In genomic region chr17:87876295-87877000, GRCm38 (mm10) we compare ENCODE assay signal across 12 mouse cellular contexts. TPM values are rescaled to one million over a fixed set of nuclear protein-coding genes. Genes with fewer than 3 reads are reported as not detected.
DNase-seq lines count a peak whose midpoint lies in the region; ATAC-seq and TF ChIP-seq lines count a peak whose summit lies in the region.
"Had no signal": no experiment of that assay in that cellular context is flagged by ENCODE, and none has a peak within 500 bp of the region (broad histone marks: within the 10 kb centered on the region; RNA-seq: fewer than 3 reads in every experiment).

No protein-coding gene starts in this region.

- no peak overlapping the region for H3K4me3 ChIP-seq in hindbrain, embryonic 15.5 days
- H3K4me3 ChIP-seq in hindbrain, embryonic 10.5 days, result no peak overlapping the region
- H3K4me3 ChIP-seq in ES-Bruce4 (ENCODE audit: low read depth, low read length), result no peak overlapping the region
- H3K4me3 ChIP-seq in liver, embryonic 11.5 days (ENCODE audit: low read depth, low read length), result no peak overlapping the region
- H3K4me3 ChIP-seq in midbrain, embryonic 11.5 days (ENCODE audit: low read depth, low read length), result no peak overlapping the region
- H3K4me3 ChIP-seq: myocyte had no signal

- no peaks in the 10 kb centered on the region for H3K36me3 ChIP-seq in hindbrain, embryonic 15.5 days
- no peaks in the 10 kb centered on the region for H3K36me3 ChIP-seq in hindbrain, embryonic 10.5 days
- no peaks in the 10 kb centered on the region for H3K36me3 ChIP-seq in ES-Bruce4 (ENCODE audit: control insufficient read depth, insufficient read depth, low read length, poor library complexity, severe bottlenecking)
- no peaks in the 10 kb centered on the region for H3K36me3 ChIP-seq in liver, embryonic 11.5 days (ENCODE audit: control insufficient read depth, insufficient read depth, low read length)
- no peaks in the 10 kb centered on the region for H3K36me3 ChIP-seq in midbrain, embryonic 11.5 days (ENCODE audit: control insufficient read depth, insufficient read depth, low read length)

- no peak overlapping the region for H3K9ac ChIP-seq in hindbrain, embryonic 15.5 days
- H3K9ac ChIP-seq in ES-Bruce4 (ENCODE audit: low read depth, poor library complexity, severe bottlenecking), result no peak overlapping the region
- H3K9ac ChIP-seq in liver, embryonic 11.5 days (ENCODE audit: low read depth, low read length), result no peak overlapping the region
- H3K9ac ChIP-seq in midbrain, embryonic 11.5 days (ENCODE audit: low read length), result no peak overlapping the region
- H3K9ac ChIP-seq: hindbrain, embryonic 14.5 days; lung, embryonic 14.5 days had no signal

- 0 out of 2 replicates have a peak, but pooled peaks have one; percentile 35 for ATAC-seq in hindbrain, embryonic 15.5 days (ENCODE audit: low FRiP score, low read depth)
- ATAC-seq in liver, embryonic 11.5 days (replicated peaks; ENCODE audit: low FRiP score), result peak; percentile 63; the same call in 1 of the 2 replicates
- no peak for ATAC-seq in midbrain, embryonic 11.5 days (ENCODE audit: low FRiP score)

- no peak overlapping the region for H3K4me2 ChIP-seq in hindbrain, embryonic 15.5 days
- H3K4me2 ChIP-seq in liver, embryonic 11.5 days, result no peak overlapping the region
- H3K4me2 ChIP-seq in midbrain, embryonic 11.5 days, result no peak overlapping the region
- H3K4me2 ChIP-seq: lung, embryonic 14.5 days had no signal

- no peaks in the 10 kb centered on the region for H3K9me3 ChIP-seq in hindbrain, embryonic 15.5 days
- no peaks in the 10 kb centered on the region for H3K9me3 ChIP-seq in hindbrain, embryonic 10.5 days
- no peaks in the 10 kb centered on the region for H3K9me3 ChIP-seq in ES-Bruce4 (replicated peaks; ENCODE audit: control insufficient read depth, insufficient read depth, low read length, poor library complexity, severe bottlenecking)
- H3K9me3 ChIP-seq in liver, embryonic 11.5 days (ENCODE audit: control insufficient read depth, low read length), result no peaks in the 10 kb centered on the region
- H3K9me3 ChIP-seq in midbrain, embryonic 11.5 days (ENCODE audit: control insufficient read depth, low read length), result no peaks in the 10 kb centered on the region

- no peak for TF ChIP-seq POLR2A in ES-Bruce4 (IDR thresholded peaks at IDR 0.05; ENCODE audit: insufficient read depth, low read length)

- H3K27ac ChIP-seq in hindbrain, embryonic 15.5 days (replicated peaks), result no peak overlapping the region
- no peak overlapping the region for H3K27ac ChIP-seq in hindbrain, embryonic 10.5 days
- H3K27ac ChIP-seq in ES-Bruce4 (ENCODE audit: insufficient read depth, low read length), result no peak overlapping the region
- H3K27ac ChIP-seq in liver, embryonic 11.5 days (ENCODE audit: low read depth, low read length), result no peak overlapping the region
- no peak overlapping the region for H3K27ac ChIP-seq in midbrain, embryonic 11.5 days (ENCODE audit: low read depth, low read length)
- H3K27ac ChIP-seq: hindbrain, embryonic 14.5 days had no signal

- WGBS in hindbrain, embryonic 15.5 days, result 85% methylated on average over 11 of the region's 11 CpGs
- WGBS in hindbrain, embryonic 10.5 days, result 82% methylated on average over 11 of the region's 11 CpGs
- WGBS in liver, embryonic 11.5 days, result 78% methylated on average over 11 of the region's 11 CpGs
- 81% methylated on average over 11 of the region's 11 CpGs for WGBS in midbrain, embryonic 11.5 days

- DNase-seq in hindbrain, embryonic 10.5 days (ENCODE audit: low spot score), result no peak
- peak; percentile 45 for DNase-seq in R1 (ENCODE audit: low read depth, low spot score)
- DNase-seq in liver, embryonic 11.5 days (ENCODE audit: low spot score), result peak; percentile 22
- no peak for DNase-seq in ovary, postnatal 14 days (ENCODE audit: low spot score)
- no peak for DNase-seq in midbrain, embryonic 11.5 days (ENCODE audit: low spot score, missing footprints)
- DNase-seq: lung, embryonic 14.5 days; right cerebral cortex, postnatal 4 days; thymus, postnatal 25 days had no signal

- TF ChIP-seq CTCF in ES-Bruce4 (IDR thresholded peaks at IDR 0.05; ENCODE audit: low read depth, low read length), result no peak

- no peaks in the 10 kb centered on the region for H3K27me3 ChIP-seq in hindbrain, embryonic 15.5 days
- peaks cover 53% of the 10 kb centered on the region for H3K27me3 ChIP-seq in hindbrain, embryonic 10.5 days (ENCODE audit: insufficient read depth, poor library complexity, severe bottlenecking)
- H3K27me3 ChIP-seq in ES-Bruce4 (ENCODE audit: control insufficient read depth, insufficient read depth, low read length, poor library complexity, severe bottlenecking), result no peaks in the 10 kb centered on the region
- H3K27me3 ChIP-seq in liver, embryonic 11.5 days (replicated peaks; ENCODE audit: control insufficient read depth, insufficient read depth, low read length), result no peaks in the 10 kb centered on the region
- H3K27me3 ChIP-seq in midbrain, embryonic 11.5 days (ENCODE audit: control insufficient read depth, insufficient read depth, low read length), result no peaks in the 10 kb centered on the region; the same call in 1 of the 2 replicates

- peak; percentile 45; the same call in 1 of the 2 replicates for TF ChIP-seq EP300 in ES-Bruce4 (IDR thresholded peaks at IDR 0.05; ENCODE audit: insufficient read depth, low read depth, low read length)

- H3K4me1 ChIP-seq in hindbrain, embryonic 15.5 days (replicated peaks), result peaks cover 25% of the 10 kb centered on the region
- H3K4me1 ChIP-seq in hindbrain, embryonic 10.5 days (replicated peaks), result peaks cover 46% of the 10 kb centered on the region
- H3K4me1 ChIP-seq in ES-Bruce4 (ENCODE audit: control insufficient read depth, insufficient read depth, low read length), result peaks cover 5% of the 10 kb centered on the region
- H3K4me1 ChIP-seq in liver, embryonic 11.5 days (replicated peaks; ENCODE audit: control insufficient read depth, insufficient read depth, low read length), result no peaks in the 10 kb centered on the region; the same call in 1 of the 2 replicates
- H3K4me1 ChIP-seq in midbrain, embryonic 11.5 days (ENCODE audit: control insufficient read depth, insufficient read depth, low read length), result peaks cover 32% of the 10 kb centered on the region

RNA-seq across cellular contexts. Expression of gene Rpl36-ps4, which starts 44.3 kb away (rescaled TPM):
- not detected in 2 replicates for polyA plus RNA-seq in hindbrain, embryonic 15.5 days (2015; fragmentation: Nextera tagmentation; extraction: Ambion mirVana)
- not detected in 2 replicates for polyA plus RNA-seq in hindbrain, embryonic 10.5 days (2016; fragmentation: Nextera tagmentation; extraction: Ambion mirVana)
- not detected in 2 replicates for polyA plus RNA-seq in ES-Bruce4 (2011; ENCODE audit: insufficient read depth, insufficient read length, low read depth, missing spikeins)
- polyA plus RNA-seq in liver, embryonic 11.5 days (2014; fragmentation: Nextera tagmentation; extraction: Ambion mirVana), result not detected in 2 replicates
- not detected in 2 replicates for polyA plus RNA-seq in midbrain, embryonic 11.5 days (2014; fragmentation: Nextera tagmentation; extraction: Ambion mirVana)
- polyA plus RNA-seq: hindbrain, embryonic 14.5 days; lung, embryonic 14.5 days; myocyte had no signal

Comparison
In these comparisons a context has a peak if more than half of its experiments do, and no peak if none do; other contexts are left out.
1. DNase-seq: peak in R1 (single experiment) and liver, embryonic 11.5 days (single experiment); none in hindbrain, embryonic 10.5 days (single experiment), ovary, postnatal 14 days (single experiment) and midbrain, embryonic 11.5 days (single experiment).